Mouse (Mus musculus) kidney, adult 11 months (tissue): ENCODE results near the gene Qars.

Experiments
- DNase-seq: peaks from one replicate; pipeline ENCODE4 v3.0.0; 2022

Qars gene

DNA sequence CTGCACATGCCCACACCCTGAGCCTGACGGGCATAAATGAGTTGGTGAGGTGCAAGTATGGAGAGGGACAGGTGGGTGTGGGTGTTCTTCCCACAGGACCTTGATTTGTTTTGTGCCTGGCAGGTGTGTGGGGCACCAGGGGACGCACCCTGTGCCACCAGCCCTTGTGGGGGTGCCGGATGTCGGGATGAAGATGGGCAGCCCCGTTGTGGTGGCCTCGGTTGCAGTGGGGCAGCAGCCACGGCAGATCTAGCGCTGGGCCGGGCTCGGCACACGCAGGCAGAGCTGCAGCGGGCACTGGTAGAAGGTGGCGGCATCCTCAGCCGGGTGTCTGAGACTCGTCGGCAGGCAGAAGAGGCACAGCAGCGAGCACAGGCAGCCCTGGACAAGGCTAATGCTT is 19.1 kb upstream of the Qars start:
- no peak for DNase-seq

DNA sequence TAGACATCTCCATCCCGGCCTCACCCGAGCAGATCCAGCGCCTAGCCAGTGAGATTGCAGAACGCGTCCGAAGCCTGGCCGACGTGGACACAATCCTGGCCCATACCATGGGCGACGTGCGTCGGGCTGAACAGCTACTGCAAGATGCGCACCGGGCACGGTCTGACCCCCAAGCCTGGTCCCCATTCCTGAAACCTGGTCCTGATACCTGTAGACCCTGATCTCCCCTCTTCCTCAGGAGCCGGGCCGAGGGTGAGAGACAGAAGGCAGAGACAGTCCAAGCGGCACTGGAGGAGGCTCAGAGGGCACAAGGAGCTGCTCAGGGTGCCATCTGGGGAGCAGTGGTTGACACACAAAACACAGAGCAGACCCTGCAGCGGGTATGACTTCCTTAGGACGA is 18.3 kb upstream of the Qars start:
- DNase-seq: peak; percentile 5

DNA sequence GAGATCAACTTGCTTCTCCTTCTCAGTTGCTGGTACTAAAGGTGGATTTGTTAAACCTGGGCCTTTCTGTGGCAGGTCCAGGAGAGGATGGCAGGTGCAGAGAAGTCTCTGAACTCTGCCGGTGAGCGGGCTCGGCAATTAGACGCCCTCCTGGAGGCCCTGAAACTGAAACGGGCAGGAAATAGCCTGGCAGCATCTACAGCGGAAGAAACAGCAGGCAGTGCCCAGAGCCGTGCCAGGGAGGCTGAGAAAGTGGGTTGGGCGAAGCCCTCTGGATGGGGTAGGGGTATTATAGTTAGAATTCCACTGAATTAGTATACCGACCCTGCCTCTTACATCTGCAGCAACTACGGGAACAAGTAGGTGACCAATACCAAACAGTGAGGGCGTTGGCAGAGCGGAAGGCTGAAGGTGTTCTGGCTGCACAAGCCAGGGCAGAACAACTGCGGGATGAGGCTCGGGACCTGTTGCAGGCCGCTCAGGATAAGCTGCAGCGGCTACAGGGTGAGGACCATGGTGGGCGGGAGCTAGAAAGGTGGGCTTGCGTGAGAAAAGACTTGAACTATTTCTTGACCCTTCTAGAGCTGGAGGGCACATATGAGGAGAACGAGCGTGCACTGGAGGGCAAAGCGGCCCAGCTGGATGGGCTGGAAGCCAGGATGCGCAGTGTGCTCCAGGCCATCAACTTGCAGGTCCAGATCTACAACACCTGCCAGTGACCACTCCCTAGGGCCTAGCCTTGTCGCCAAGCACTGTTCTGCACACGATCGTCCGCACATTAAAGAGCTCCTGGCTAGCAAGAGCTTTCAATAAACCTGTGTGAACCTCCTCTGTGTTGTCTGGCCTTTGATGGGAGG is 17.6 kb upstream of the Qars start:
- DNase-seq: no peak

GRCm38 (mm10) chr9:108490559-108491285 is 16.8 kb upstream of the Qars start, which contains the start of gene Usp19:
Usp19 (plus strand) TSS chr9:108490602.
- DNase-seq: peak; percentile 98

DNA sequence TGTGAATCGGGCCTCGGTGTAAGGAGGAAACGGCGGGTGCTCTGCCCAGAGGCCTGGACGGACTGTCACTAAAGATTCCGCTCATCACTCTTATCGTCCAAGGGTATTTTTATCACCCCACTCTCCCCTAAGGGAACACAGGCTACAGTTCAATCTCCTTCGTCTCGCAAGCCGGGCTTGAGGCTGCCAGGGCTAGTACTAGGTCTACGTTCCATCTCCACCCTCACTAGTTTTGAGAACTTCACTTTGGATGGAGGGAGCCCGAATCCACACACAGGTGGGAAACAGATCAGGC is 16.3 kb upstream of the Qars start:
- DNase-seq: no peak

DNA sequence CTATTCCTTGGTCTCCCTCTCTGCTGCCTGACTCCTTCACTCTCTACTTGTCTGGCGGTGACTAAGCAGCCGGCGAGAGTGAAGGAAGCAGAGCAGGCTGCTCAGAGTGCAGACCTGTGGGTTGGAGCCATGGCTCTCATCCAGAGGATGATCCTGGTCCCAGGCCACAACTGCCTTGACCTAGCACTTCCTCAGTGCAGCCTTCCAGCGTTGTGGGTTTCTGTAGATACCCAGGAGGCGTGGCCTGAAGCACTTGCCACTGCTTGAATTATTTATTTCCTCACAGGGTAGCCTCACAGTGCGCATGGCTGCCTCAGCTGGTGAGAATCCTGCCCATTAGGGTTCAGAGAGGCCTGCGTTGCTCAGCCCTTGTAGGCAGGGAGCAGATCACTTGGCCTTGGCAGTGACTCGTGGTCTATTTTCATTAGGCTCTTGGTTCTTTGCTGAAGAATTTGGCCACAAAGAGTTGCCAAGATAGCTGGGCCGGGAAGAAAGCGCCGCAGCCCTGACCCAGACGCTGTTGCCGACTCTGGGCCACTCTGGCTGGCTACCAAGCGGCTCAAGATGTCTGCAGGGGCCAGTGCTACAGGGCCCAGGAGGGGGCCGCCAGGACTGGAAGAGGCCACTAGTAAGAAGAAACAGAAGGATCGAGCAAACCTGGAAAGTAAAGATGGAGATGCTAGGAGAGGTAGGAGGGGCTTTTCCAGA is 15.3 kb upstream of the Qars start:
- DNase-seq: no peak

DNA sequence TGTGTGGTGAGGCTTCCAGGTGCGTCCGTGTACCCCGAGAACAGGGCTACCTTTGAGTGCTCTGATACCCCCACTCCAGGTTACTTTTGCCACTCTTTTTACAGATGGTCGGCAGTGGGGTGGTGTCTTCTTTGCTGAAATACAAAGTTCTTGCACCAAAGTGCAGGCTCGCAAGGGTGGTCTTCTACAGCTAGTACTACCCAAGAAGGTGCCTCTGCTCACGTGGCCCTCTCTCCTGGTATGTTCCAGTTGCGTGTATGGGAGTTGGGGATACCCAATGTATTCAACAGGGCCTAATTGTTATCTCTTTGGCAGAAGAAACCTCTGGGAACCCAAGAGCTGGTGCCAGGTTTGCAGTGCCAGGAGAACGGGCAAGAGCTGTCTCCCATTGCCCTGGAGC is 14.3 kb upstream of the Qars start:
- no peak for DNase-seq

DNA sequence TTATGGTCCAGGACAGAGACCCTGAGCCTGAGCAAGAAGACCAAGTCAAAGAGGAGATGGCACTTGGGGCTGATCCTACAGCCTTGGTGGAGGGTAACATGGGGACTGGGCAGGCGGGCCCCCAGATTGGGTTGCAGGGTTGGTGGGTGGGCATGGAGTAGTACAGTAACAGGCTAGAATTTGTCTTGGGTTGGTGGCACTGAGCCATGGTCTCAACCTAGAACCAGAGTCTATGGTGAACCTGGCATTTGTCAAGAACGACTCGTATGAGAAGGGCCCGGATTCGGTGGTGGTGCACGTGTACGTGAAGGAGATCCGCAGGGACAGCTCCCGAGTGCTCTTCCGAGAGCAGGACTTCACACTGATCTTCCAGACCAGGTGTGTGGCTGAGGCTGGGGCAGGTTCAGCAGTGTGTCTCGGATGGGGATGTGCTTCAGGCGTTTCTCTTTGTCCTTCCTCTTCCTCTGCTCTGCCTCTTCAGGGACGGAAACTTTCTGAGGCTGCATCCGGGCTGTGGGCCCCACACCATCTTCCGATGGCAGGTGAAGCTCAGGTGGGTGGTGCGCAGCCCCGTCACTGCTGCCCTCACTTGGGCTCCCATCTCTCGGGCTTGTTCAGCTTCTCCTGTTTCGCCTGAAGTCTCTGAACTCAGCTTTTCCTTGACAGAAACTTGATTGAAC is 13.2 kb upstream of the Qars start:
- DNase-seq: no peak

GRCm38 (mm10) chr9:108494905-108495304 is 12.6 kb upstream of the Qars start:
- DNase-seq: no peak

GRCm38 (mm10) chr9:108499231-108499630 is 8.3 kb upstream of the Qars start:
- no peak for DNase-seq

- DNase-seq: no peak
Measured at GRCm38 (mm10) chr9:108499943-108500342, 7.6 kb upstream of the Qars start.

DNA sequence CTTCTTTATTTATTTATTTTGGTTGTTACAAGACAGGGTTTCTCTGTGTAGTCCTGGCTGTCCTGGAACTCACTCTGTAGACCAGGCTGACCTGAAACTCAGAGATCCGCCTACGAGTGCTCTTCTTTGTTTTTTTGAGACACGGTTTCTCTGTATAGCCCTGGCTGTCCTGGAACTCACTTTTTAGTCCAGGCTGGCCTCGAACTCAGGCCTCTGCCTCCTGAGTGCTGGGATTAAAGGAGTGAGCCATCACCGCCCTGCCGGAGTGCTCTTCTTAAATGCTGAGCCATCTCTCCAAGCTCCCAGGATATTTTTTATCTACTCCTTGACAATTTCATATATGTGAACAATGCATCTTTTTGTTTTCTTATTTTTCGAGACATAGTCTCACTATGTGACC is 605 bp upstream of the Qars start:
- no peak for DNase-seq

DNA sequence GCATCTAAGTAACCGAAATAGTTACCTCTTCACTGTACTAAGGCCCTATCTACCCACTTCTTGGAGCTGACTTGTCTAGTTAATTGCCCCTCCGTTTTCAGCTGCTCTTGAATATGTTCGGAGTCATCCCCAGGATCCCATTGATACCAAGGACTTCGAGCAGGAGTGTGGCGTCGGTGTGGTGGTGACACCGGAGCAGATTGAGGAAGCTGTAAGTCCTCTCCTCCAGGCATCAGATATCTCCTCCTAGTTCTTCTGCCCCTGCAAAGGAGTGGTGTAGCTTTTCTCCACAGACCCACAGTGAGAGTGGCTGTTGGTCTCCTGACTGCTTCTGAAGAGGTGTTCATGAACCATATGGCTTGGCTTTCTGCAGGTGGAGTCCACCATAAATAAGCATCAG is 1.3 kb downstream of the Qars start:
- DNase-seq: no peak

DNA sequence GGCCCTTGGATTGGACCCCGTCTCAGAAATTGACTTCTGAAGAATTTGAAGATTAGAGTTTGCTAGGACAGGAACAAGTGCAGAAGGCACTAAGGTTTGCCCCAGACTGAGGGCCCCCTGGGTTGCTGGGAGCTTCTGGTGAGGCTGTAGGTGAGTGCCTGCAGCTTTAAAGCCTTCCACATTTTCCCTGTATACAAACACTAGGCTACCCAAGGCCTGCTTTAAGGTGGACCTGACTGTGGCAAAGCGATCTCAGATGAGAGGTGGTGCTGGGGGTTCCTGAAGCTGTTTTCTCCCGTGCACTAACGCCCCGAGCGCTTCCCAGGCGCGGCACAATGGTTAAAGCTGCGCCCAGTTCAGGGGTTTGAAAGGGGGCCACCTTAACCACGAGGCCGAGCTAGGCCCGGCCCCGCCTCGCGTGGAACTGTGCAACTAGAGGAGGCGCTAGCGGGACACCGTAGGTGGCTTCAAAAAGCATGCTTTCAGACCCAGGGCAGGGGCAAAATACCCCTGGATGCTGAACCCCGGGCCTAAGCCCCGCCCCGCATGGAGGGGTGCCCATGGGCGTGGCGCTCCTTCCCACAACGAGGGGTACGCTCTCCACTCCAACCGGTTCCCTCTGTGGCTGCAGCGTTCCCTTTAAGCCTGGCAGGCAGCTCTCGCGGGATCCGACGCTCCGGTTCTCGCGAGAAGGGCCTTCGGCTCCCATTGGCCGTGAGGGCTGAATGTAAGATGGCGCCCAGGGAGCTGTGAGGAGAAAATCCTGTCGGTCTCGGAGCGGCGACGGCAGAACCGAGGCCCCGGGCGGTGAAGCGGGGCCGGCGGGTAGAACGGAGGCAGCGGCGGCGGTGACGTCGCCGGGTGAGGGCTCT is 9.1 kb downstream of the Qars start, which contains the start of gene Qrich1:
Qrich1 (plus strand) TSS at position 427 of the 872 bp plus-strand sequence.
- peak; percentile 96 for DNase-seq

- peak; percentile 77 for DNase-seq
Measured at GRCm38 (mm10) chr9:108517253-108517930, 9.9 kb downstream of the Qars start.

DNA sequence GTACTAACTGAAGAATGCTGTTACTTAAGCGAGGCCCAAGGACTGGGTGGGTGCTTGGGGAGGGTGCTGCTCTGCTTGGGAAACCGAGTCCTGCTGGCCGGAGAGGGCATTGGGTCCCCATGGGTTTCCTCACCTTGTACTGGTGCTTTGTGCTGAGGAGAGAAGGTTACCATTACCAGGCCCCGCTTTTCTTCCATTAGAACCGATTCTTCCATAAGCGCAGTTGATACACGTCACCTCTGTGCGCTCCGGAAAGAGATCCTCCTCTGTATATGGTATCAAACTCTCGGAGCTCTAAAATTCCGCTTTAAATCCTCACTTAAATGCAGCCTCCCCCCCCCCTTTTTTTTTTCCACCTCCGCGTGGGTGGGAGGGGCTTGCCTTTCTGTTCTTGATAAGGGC is 10.4 kb downstream of the Qars start:
- no peak for DNase-seq

- no peak for DNase-seq
Measured at GRCm38 (mm10) chr9:108521604-108522003, 14.1 kb downstream of the Qars start.

DNA sequence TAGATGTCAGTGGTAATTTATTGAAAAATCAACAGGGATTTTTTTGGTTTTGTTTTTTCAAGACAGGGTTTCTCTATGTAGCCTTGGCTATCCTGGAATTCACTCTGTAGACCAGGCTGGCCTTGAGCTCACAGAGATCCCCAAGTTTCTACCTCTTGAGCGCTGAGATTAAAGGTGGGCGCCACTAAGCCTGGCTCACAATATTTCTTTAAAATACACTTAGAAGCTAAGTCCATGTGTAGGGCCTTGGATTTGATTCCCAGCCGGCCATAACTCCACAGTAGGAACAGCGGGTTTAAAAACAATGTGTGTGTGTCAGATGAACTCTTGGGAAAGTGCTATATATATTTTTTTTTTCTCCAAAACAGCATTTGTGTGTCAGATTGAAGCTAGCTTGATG is 15.8 kb downstream of the Qars start:
- no peak for DNase-seq

GRCm38 (mm10) chr9:108525400-108525799 is 17.9 kb downstream of the Qars start:
- no peak for DNase-seq

DNA sequence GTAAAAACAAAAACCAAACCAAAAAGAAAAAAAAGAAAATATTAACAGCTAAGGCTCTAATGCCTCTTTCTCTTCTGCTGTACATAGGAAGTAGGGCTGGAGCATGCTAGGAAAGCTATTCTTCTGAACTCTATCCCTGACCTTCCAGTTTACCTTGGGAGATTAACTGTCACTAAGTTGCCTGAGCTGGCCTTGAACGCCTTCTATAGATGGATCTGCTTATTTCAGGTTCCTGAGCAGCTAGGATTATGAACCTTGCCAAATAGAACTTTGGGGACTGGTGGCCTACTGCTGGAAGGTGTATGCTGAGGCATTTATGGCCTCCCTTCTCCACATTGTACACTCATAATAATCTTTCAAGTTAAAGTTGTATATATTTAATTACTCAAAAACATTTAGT is 23.4 kb downstream of the Qars start:
- DNase-seq: no peak

GRCm38 (mm10) chr9:108531496-108531895 is 24.0 kb downstream of the Qars start:
- DNase-seq: no peak

- DNase-seq: no peak
Measured at GRCm38 (mm10) chr9:108540846-108541245, 33.3 kb downstream of the Qars start.
